Comparison of ENCODE assay signal across 26 mouse cellular contexts in genomic region chr4:42900878-42901277, GRCm38 (mm10). TPM values are rescaled to one million over a fixed set of nuclear protein-coding genes. Genes with fewer than 3 reads are reported as not detected.
DNase-seq lines count a peak whose midpoint lies in the region; ATAC-seq lines count a peak whose summit lies in the region.
"Had no signal": no experiment of that assay in that cellular context is flagged by ENCODE, and none has a peak within 500 bp of the region (broad histone marks: within the 10 kb centered on the region; RNA-seq: fewer than 3 reads in every experiment).

No protein-coding gene starts in this region.

- H3K27ac ChIP-seq in midbrain, embryonic 11.5 days (ENCODE audit: low read depth, low read length) = no peak overlapping the region
- H3K27ac ChIP-seq in midbrain, embryonic 15.5 days = no peak overlapping the region
- H3K27ac ChIP-seq: heart, embryonic 13.5 days; hindbrain, embryonic 13.5 days; intestine, embryonic 15.5 days; liver, embryonic 14.5 days; lung, embryonic 15.5 days; macrophage; midbrain, embryonic 12.5 days; neural tube, embryonic 13.5 days had no signal

- no peak overlapping the region for H3K4me3 ChIP-seq in midbrain, embryonic 11.5 days (ENCODE audit: low read depth, low read length)
- no peak overlapping the region for H3K4me3 ChIP-seq in midbrain, embryonic 15.5 days
- H3K4me3 ChIP-seq: erythroblast, embryonic 14.5 days; heart, embryonic 13.5 days; hindbrain, embryonic 13.5 days; intestine, embryonic 15.5 days; lung, embryonic 15.5 days; midbrain, embryonic 12.5 days; neural tube, embryonic 13.5 days had no signal

- H3K9ac ChIP-seq in midbrain, embryonic 11.5 days (ENCODE audit: low read length) = no peak overlapping the region
- H3K9ac ChIP-seq in midbrain, embryonic 15.5 days = no peak overlapping the region
- H3K9ac ChIP-seq: heart, embryonic 13.5 days; hindbrain, embryonic 13.5 days; intestine, embryonic 15.5 days; liver, embryonic 14.5 days; lung, embryonic 15.5 days; midbrain, embryonic 12.5 days; neural tube, embryonic 13.5 days had no signal

- H3K36me3 ChIP-seq in midbrain, embryonic 11.5 days (ENCODE audit: control insufficient read depth, insufficient read depth, low read length) = no peaks in the 10 kb centered on the region
- no peaks in the 10 kb centered on the region for H3K36me3 ChIP-seq in midbrain, embryonic 15.5 days (replicated peaks)
- H3K36me3 ChIP-seq: G1E; heart, embryonic 13.5 days; hindbrain, embryonic 13.5 days; intestine, embryonic 15.5 days; lung, embryonic 15.5 days; midbrain, embryonic 12.5 days; neural tube, embryonic 13.5 days had no signal

- no peaks in the 10 kb centered on the region for H3K9me3 ChIP-seq in midbrain, embryonic 11.5 days (ENCODE audit: control insufficient read depth, low read length)
- no peaks in the 10 kb centered on the region for H3K9me3 ChIP-seq in midbrain, embryonic 15.5 days
- H3K9me3 ChIP-seq: G1E; heart, embryonic 13.5 days; hindbrain, embryonic 13.5 days; intestine, embryonic 15.5 days; lung, embryonic 15.5 days; midbrain, embryonic 12.5 days; neural tube, embryonic 13.5 days had no signal

- no peak overlapping the region for H3K4me2 ChIP-seq in midbrain, embryonic 11.5 days
- H3K4me2 ChIP-seq in midbrain, embryonic 15.5 days = no peak overlapping the region
- H3K4me2 ChIP-seq: heart, embryonic 13.5 days; hindbrain, embryonic 13.5 days; intestine, embryonic 15.5 days; lung, embryonic 15.5 days; midbrain, embryonic 12.5 days; neural tube, embryonic 13.5 days had no signal

- 63% methylated on average over 5 of the region's 5 CpGs for WGBS in midbrain, embryonic 11.5 days
- 68% methylated on average over 5 of the region's 5 CpGs for WGBS in midbrain, embryonic 15.5 days

- H3K27me3 ChIP-seq in midbrain, embryonic 11.5 days (ENCODE audit: control insufficient read depth, insufficient read depth, low read length) = no peaks in the 10 kb centered on the region
- H3K27me3 ChIP-seq in midbrain, embryonic 15.5 days (replicated peaks) = no peaks in the 10 kb centered on the region
- H3K27me3 ChIP-seq: intestine, embryonic 15.5 days; lung, embryonic 15.5 days; neural tube, embryonic 13.5 days had no signal

- DNase-seq in frontal cortex, postnatal 25 days (ENCODE audit: low spot score in 2 of 2) = no peak
- DNase-seq in midbrain, embryonic 11.5 days (ENCODE audit: low spot score, missing footprints) = peak; percentile 26
- peak; percentile 53 for DNase-seq in layer of hippocampus, adult 9-11 months
- peak; percentile 86 for DNase-seq in telencephalon, adult 2 months (ENCODE audit: low read depth, low spot score)
- no peak for DNase-seq in embryo, embryonic 9.5 days (ENCODE audit: extremely low spot score)
- DNase-seq: adrenal gland, postnatal 14 days; cerebellum, adult 11-12 months; kidney, postnatal 36 days; thymus, postnatal 36 days had no signal

- H3K4me1 ChIP-seq in midbrain, embryonic 11.5 days (ENCODE audit: control insufficient read depth, insufficient read depth, low read length) = no peaks in the 10 kb centered on the region
- H3K4me1 ChIP-seq in midbrain, embryonic 15.5 days = no peaks in the 10 kb centered on the region
- H3K4me1 ChIP-seq: heart, embryonic 13.5 days; hindbrain, embryonic 13.5 days; intestine, embryonic 15.5 days; lung, embryonic 15.5 days; midbrain, embryonic 12.5 days; neural tube, embryonic 13.5 days had no signal

- ATAC-seq in frontal cortex, adult (ENCODE audit: low TSS enrichment) = peak; percentile 83
- no peak for ATAC-seq in midbrain, embryonic 11.5 days (ENCODE audit: low FRiP score)
- ATAC-seq in midbrain, embryonic 15.5 days (replicated peaks) = no peak
- ATAC-seq: activated CD4-positive, CD25-positive, alpha-beta regulatory T cell, adult 4 months; forebrain, embryonic 14.5 days; intestine, embryonic 15.5 days had no signal

RNA-seq across cellular contexts. Expression of gene Phf24, which starts 15.6 kb away (rescaled TPM):
- polyA plus RNA-seq in midbrain, embryonic 11.5 days (2014; fragmentation: Nextera tagmentation; extraction: Ambion mirVana) = 2.2 and 2.9 TPM in 2 replicates
- 40.5 and 41.2 TPM in 2 replicates for polyA plus RNA-seq in midbrain, embryonic 15.5 days (2015; fragmentation: Nextera tagmentation; extraction: Ambion mirVana)
- polyA plus RNA-seq: erythroblast, embryonic 14.5 days; macrophage had no signal

RNA-seq across cellular contexts. Expression of gene Fam205c, which starts 26.8 kb away (rescaled TPM):
- polyA plus RNA-seq in midbrain, embryonic 11.5 days (2014; fragmentation: Nextera tagmentation; extraction: Ambion mirVana) = 0.40 and 0.87 TPM in 2 replicates
- polyA plus RNA-seq in midbrain, embryonic 15.5 days (2015; fragmentation: Nextera tagmentation; extraction: Ambion mirVana) = 1.9 and 2.1 TPM in 2 replicates
- polyA plus RNA-seq: activated CD4-positive, CD25-positive, alpha-beta regulatory T cell, adult 4 months; embryonic facial prominence, embryonic 11.5 days; erythroblast, embryonic 14.5 days; limb, embryonic 14.5 days; macrophage had no signal

RNA-seq across cellular contexts. Expression of gene Gm12394, which starts 44.3 kb away (rescaled TPM):
- 0.57 and 0.66 TPM in 2 replicates for polyA plus RNA-seq in midbrain, embryonic 11.5 days (2014; fragmentation: Nextera tagmentation; extraction: Ambion mirVana)
- polyA plus RNA-seq in midbrain, embryonic 15.5 days (2015; fragmentation: Nextera tagmentation; extraction: Ambion mirVana) = 0.51 and 0.61 TPM in 2 replicates
- polyA plus RNA-seq: activated CD4-positive, CD25-positive, alpha-beta regulatory T cell, adult 4 months; erythroblast, embryonic 14.5 days; G1E; macrophage had no signal

RNA-seq across cellular contexts. Expression of gene Fam205a1, which starts 47.2 kb away (rescaled TPM):
- polyA plus RNA-seq in midbrain, embryonic 11.5 days (2014; fragmentation: Nextera tagmentation; extraction: Ambion mirVana) = 0.05 and 0.11 TPM in 2 replicates
- not detected in 2 replicates for polyA plus RNA-seq in midbrain, embryonic 15.5 days (2015; fragmentation: Nextera tagmentation; extraction: Ambion mirVana)
- polyA plus RNA-seq: activated CD4-positive, CD25-positive, alpha-beta regulatory T cell, adult 4 months; embryonic facial prominence, embryonic 11.5 days; erythroblast, embryonic 14.5 days; forebrain, embryonic 14.5 days; hindbrain, embryonic 13.5 days; intestine, embryonic 15.5 days; kidney, embryonic 14.5 days; lung, embryonic 15.5 days; macrophage had no signal

RNA-seq across cellular contexts. Expression of gene Dnajb5, which starts 48.7 kb away (rescaled TPM):
- polyA plus RNA-seq in midbrain, embryonic 11.5 days (2014; fragmentation: Nextera tagmentation; extraction: Ambion mirVana) = 17.6 and 22.3 TPM in 2 replicates
- polyA plus RNA-seq in midbrain, embryonic 15.5 days (2015; fragmentation: Nextera tagmentation; extraction: Ambion mirVana) = 51.5 and 53.0 TPM in 2 replicates
- polyA plus RNA-seq: erythroblast, embryonic 14.5 days had no signal

Comparison
In these comparisons a context has a peak if more than half of its experiments do, and no peak if none do; other contexts are left out.
1. RNA of gene Phf24, which starts 15.6 kb away (polyA plus RNA-seq): 40.5 to 41.2 TPM in midbrain, embryonic 15.5 days; 2.2 to 2.9 TPM in midbrain, embryonic 11.5 days; every median in the first group is over 10 times any median in the second.
2. DNase-seq: peak in midbrain, embryonic 11.5 days (single experiment), layer of hippocampus, adult 9-11 months (single experiment) and telencephalon, adult 2 months (single experiment); none in frontal cortex, postnatal 25 days (0 of 2) and embryo, embryonic 9.5 days (single experiment).